Mouse (Mus musculus) hindbrain, embryonic 16.5 days (tissue): ENCODE results near the gene Apoe. TPM values are rescaled to one million over a fixed set of nuclear protein-coding genes. Genes with fewer than 3 reads are reported as not detected.

Experiments used
- ATAC-seq: fragments of 200-750 bp; cut with Nextera tagmentation; 2 replicates; pipeline ENCODE4 v1.8.0; 2017; ENCODE audit warnings: moderate TSS enrichment, moderate library complexity
- H3K27ac ChIP-seq: fragments of 300-500 bp; sonication (generic); 2 replicates; pipeline ENCODE4 v1.5.1; 2014; ENCODE audit warnings: low read depth, mild to moderate bottlenecking, control low read depth, low read length, moderate library complexity
- H3K27me3 ChIP-seq: fragments of 300-500 bp; sonication (generic); replicated peaks from 2 replicates; pipeline ENCODE4 v1.6.1; 2014; ENCODE audit warnings: low read length; ENCODE audit not compliant: control insufficient read depth, insufficient read depth
- H3K36me3 ChIP-seq: fragments of 300-500 bp; sonication (generic); 2 replicates; pipeline ENCODE4 v1.6.1; 2014; ENCODE audit warnings: mild to moderate bottlenecking, low read length, moderate library complexity, mixed read lengths; ENCODE audit not compliant: control insufficient read depth, insufficient read depth
- H3K4me1 ChIP-seq: fragments of 300-500 bp; sonication (generic); 2 replicates; pipeline ENCODE4 v1.6.1; 2014; ENCODE audit warnings: low read depth, low read length; ENCODE audit not compliant: control insufficient read depth, insufficient read depth
- H3K4me2 ChIP-seq: fragments of 300-500 bp; sonication (generic); 2 replicates; pipeline ENCODE4 v1.6.1; 2014; ENCODE audit warnings: mild to moderate bottlenecking, low read length, control low read depth, moderate library complexity
- H3K4me3 ChIP-seq: fragments of 300-500 bp; sonication (generic); 2 replicates; pipeline ENCODE4 v1.5.1; 2014; ENCODE audit warnings: mild to moderate bottlenecking, low read length, control low read depth, moderate library complexity
- H3K9ac ChIP-seq: fragments of 300-500 bp; sonication (generic); 2 replicates; pipeline ENCODE4 v1.6.1; 2014; ENCODE audit warnings: low read depth, mild to moderate bottlenecking, control low read depth, low read length, moderate library complexity
- H3K9me3 ChIP-seq: fragments of 300-500 bp; sonication (generic); 2 replicates; pipeline ENCODE4 v1.6.1; 2014; ENCODE audit warnings: mild to moderate bottlenecking, low read length, moderate library complexity; ENCODE audit not compliant: control insufficient read depth
- WGBS: fragments of 180-500 bp; shearing (Covaris S2); extraction: QIAGEN DNeasy Blood & Tissue Kit; methylation state at CpG from one replicate; pipeline ENCODE4 v1.1.7; 2014; 5-methylcytosine and 5-hydroxymethylcytosine counted together
- polyA plus RNA-seq: library from polyadenylated mRNA; unstranded; fragments of >200 nt; fragmentation: Nextera tagmentation; extraction: Ambion mirVana; gene quantifications from 2 replicates; pipeline ENCODE4 v1.2.1, GENCODE M21; 2015

Gene Apoe
- polyA plus RNA-seq, 1 experiment from 2014 or later: 1,414 TPM

DNA sequence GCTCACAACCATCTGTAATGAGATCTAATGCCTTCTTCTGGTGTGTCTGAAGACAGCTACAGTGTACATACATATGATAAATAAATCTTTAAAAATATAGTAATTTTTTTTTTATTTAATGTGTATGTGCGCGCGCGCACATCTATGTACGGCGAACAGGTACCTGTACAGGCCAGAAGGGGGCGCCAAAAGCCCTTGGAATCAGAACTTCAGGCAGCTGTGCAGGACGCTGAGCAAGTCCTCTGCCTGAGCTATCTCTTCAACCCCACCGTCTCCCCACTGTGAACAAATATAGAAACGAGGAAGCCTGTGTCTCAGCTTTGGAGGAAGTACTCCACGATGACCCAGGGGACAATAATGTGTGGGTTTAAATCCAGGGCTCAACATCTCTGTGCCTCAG lies 41.3 kb upstream of the Apoe start:
- peaks cover 11% of the 10 kb centered on the region for H3K36me3 ChIP-seq
- no peaks in the 10 kb centered on the region for H3K9me3 ChIP-seq
- H3K27me3 ChIP-seq: no peaks in the 10 kb centered on the region
- H3K4me1 ChIP-seq: peaks cover 4% of the 10 kb centered on the region; the same call in 1 of the 2 replicates
- H3K4me3 ChIP-seq: no peak overlapping the region
- no peak for ATAC-seq
- H3K27ac ChIP-seq: no peak overlapping the region
- no peak overlapping the region for H3K4me2 ChIP-seq
- 91% methylated on average over 11 of the region's 11 CpGs for WGBS
- no peak overlapping the region for H3K9ac ChIP-seq

DNA sequence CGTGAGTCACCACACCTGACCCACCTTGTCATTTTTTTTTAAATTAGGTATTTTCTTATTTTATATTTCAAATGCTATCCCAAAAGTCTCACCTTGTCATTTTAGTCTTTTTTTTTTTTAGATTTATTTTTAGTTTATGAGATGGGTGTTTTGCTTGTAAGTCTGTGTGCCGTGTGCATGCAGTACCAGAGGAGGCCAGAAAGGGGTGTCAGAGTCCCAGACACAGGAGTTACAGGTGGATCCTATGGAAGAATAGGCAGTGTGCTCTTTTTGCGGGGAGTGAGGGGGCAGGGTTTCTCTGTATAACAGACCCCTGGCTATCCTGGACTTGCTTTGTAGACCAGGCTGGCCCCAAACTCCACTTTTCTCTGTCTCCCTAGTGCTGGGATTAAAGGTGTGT lies 39.8 kb upstream of the Apoe start:
- H3K9ac ChIP-seq: no peak overlapping the region
- no peaks in the 10 kb centered on the region; the same call in 1 of the 2 replicates for H3K4me1 ChIP-seq
- no peaks in the 10 kb centered on the region for H3K27me3 ChIP-seq
- peaks cover 9% of the 10 kb centered on the region; the same call in 1 of the 2 replicates for H3K36me3 ChIP-seq
- H3K4me2 ChIP-seq: no peak overlapping the region
- no peaks in the 10 kb centered on the region for H3K9me3 ChIP-seq
- 87% methylated on average over 3 of the region's 3 CpGs for WGBS
- no peak for ATAC-seq
- no peak overlapping the region for H3K4me3 ChIP-seq
- H3K27ac ChIP-seq: no peak overlapping the region

DNA sequence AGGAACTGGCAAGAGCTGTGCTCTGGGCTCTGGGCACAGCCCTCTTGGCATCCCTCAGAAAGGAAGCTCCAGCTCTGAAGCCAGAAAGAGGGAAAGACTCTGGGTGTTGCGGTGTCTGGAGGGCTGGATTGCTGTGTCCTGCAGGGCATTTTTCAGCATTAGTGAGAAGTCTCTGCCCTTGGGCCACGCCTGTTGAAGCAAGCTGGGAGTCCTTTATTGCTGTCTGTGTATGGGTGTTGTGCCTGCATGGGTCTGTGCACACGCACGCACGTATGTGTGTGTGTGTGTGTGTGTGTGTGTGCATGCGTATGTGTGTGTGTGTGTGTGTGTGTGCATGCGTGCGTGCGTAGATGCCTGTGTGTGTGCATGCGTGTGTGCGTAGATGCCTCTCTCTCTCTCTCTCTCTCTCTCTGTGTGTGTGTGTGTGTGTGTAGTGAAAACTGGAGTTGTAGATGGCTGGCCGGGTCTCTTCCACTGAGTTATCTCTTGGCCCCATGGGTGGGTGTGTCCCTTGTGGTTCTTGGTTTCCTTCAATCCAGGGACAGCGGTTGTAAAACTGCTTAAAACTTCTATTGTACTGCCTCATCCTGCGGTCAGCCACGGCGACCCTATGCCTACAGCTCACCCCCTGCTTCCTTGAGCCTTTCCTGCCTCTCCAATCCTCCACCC lies 37.5 kb upstream of the Apoe start:
- WGBS: 90% methylated on average over 16 of the region's 16 CpGs
- Histone ChIP-seq H3K9me3 (no peaks in the 10 kb centered on the region), H3K4me2 (no peak overlapping the region), H3K27me3 (no peaks in the 10 kb centered on the region), H3K9ac (no peak overlapping the region), H3K36me3 (peaks cover 15% of the 10 kb centered on the region), H3K27ac (no peak overlapping the region), H3K4me3 (no peak overlapping the region), H3K4me1 (no peaks in the 10 kb centered on the region; the same call in 1 of the 2 replicates)
- no peak for ATAC-seq

DNA sequence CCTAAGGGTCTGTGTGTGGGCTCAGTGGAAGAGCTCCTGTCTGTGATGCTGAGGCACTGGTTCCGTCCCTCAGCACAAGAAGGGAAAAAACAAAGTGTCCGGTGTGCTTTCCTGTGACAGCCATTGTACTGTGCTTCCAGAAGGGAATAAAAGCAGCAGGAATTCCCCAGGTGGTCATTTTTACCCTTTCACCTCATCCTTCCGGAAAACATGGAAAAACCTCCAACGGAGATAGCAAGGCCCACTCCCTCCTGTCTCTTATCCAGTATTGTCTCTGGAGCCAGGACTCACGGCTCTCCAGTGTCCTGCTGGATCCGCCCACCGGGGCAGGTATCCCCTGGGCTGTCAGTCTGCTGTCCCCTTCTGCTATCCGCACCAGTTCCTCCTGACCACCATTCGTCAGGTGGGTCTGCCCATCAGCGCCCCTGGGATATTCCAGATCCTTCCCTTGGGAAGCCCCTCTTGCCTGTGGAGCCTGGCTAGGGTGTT lies 35.2 kb upstream of the Apoe start:
- H3K4me3 ChIP-seq: no peak overlapping the region
- H3K36me3 ChIP-seq: peaks cover 29% of the 10 kb centered on the region
- H3K9me3 ChIP-seq: no peaks in the 10 kb centered on the region
- H3K27me3 ChIP-seq: no peaks in the 10 kb centered on the region
- ATAC-seq: no peak
- no peaks in the 10 kb centered on the region for H3K4me1 ChIP-seq
- H3K27ac ChIP-seq: no peak overlapping the region
- 86% methylated on average over 10 of the region's 10 CpGs for WGBS
- no peak overlapping the region for H3K9ac ChIP-seq
- no peak overlapping the region for H3K4me2 ChIP-seq

DNA sequence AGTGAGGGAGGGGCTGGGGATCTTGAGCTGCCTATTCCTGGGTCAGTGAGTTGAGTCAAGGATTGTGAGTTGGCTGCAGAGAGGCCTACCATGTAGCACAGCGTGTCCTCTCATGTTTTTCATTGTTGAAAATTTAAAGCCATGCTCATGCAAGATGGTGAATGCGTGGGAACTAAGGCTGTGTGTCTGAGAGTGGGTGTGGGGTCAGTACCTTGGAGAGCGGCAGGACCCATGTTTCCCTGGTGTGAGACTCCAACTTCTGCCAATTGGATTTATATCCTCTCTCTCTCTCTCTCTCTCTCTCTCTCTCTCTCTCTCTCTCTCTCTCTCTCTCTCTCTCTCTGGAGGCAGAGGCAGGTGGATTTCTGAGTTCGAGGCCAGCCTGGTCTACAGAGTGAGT lies 27.6 kb upstream of the Apoe start:
- no peaks in the 10 kb centered on the region for H3K27me3 ChIP-seq
- no peak for ATAC-seq
- no peak overlapping the region for H3K9ac ChIP-seq
- no peak overlapping the region for H3K4me2 ChIP-seq
- H3K9me3 ChIP-seq: no peaks in the 10 kb centered on the region
- H3K36me3 ChIP-seq: peaks cover 53% of the 10 kb centered on the region
- WGBS: 87% methylated on average over 4 of the region's 4 CpGs
- no peak overlapping the region for H3K4me3 ChIP-seq
- H3K4me1 ChIP-seq: no peaks in the 10 kb centered on the region
- H3K27ac ChIP-seq: no peak overlapping the region

DNA sequence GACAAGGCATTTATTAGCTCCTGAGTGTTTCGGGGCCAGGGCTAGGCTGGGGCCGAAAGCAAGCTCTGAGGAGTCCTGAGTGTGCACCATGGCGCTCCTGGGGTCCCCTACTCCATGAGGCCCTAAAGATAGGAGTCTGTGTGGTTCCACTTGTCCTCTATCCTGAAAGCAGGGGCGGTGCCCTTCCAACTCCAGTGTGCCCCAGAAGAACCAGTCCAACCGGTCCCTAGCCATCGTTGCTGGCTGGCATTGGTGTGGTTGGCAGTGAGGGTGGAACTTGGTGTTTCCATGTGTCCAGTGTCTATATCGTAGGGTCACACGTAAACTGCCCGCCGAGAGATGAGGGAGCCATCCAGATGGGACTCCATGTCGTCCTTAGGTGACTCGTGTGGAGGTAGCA lies 25.2 kb upstream of the Apoe start:
- H3K9me3 ChIP-seq: peaks cover 2% of the 10 kb centered on the region
- no peak overlapping the region for H3K4me3 ChIP-seq
- H3K36me3 ChIP-seq: peaks cover 46% of the 10 kb centered on the region
- no peak for ATAC-seq
- WGBS: 92% methylated on average over 12 of the region's 12 CpGs
- no peak overlapping the region for H3K27ac ChIP-seq
- no peaks in the 10 kb centered on the region for H3K4me1 ChIP-seq
- H3K9ac ChIP-seq: no peak overlapping the region
- H3K4me2 ChIP-seq: no peak overlapping the region
- no peaks in the 10 kb centered on the region for H3K27me3 ChIP-seq

DNA sequence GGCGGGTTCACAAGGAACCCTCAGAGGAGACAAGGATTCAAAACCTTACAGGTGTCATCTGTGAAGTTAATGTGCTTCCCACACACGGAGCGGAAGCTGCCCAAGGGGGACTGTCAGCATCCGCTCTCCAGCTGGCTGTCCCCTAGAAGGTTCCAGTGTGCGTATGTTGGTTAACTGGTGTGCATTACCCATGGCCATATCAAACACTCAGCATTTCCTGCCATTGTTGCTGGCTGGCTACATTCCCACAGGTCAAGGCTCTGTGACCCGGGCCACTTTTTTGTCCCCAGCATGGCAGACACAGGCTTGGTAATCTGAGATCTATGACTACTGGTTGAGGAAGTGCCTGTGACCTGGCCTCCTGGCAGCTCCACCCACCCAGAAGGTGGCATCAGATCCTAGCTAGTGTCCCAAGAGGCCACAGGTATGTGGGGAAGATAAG lies 23.8 kb upstream of the Apoe start:
- Histone ChIP-seq H3K4me1 (no peaks in the 10 kb centered on the region), H3K27ac (no peak overlapping the region), H3K4me3 (no peak overlapping the region), H3K36me3 (peaks cover 43% of the 10 kb centered on the region), H3K9me3 (peaks cover 2% of the 10 kb centered on the region), H3K4me2 (no peak overlapping the region), H3K27me3 (no peaks in the 10 kb centered on the region), H3K9ac (no peak overlapping the region)
- 90% methylated on average over 6 of the region's 6 CpGs for WGBS
- ATAC-seq: no peak

DNA sequence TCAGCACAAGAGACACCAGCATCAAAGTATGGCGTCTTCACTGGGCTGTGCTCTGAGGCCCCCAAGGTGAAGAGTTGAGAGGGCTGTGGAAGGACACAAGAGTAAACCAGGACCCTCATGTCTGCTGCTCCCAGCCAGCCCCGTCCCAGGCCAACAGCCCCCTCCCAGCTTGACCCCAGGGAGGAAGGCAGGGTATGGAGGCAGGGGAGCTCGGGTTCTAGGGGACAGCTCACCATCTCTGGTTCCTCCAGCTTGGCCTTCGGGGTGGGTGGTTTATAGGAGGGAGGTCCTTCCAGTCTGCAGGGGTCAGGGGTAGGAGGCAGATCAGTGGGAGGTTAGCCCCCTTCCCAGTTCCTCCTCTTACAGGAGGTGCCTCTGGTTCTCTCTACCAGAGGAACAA lies 20.2 kb upstream of the Apoe start:
- Histone ChIP-seq H3K9me3 (peaks cover 2% of the 10 kb centered on the region), H3K4me2 (no peak overlapping the region), H3K9ac (no peak overlapping the region), H3K27me3 (no peaks in the 10 kb centered on the region), H3K27ac (no peak overlapping the region), H3K36me3 (peaks cover 21% of the 10 kb centered on the region), H3K4me3 (no peak overlapping the region), H3K4me1 (peaks cover 9% of the 10 kb centered on the region)
- 85% methylated on average over 4 of the region's 4 CpGs for WGBS
- ATAC-seq: no peak

DNA sequence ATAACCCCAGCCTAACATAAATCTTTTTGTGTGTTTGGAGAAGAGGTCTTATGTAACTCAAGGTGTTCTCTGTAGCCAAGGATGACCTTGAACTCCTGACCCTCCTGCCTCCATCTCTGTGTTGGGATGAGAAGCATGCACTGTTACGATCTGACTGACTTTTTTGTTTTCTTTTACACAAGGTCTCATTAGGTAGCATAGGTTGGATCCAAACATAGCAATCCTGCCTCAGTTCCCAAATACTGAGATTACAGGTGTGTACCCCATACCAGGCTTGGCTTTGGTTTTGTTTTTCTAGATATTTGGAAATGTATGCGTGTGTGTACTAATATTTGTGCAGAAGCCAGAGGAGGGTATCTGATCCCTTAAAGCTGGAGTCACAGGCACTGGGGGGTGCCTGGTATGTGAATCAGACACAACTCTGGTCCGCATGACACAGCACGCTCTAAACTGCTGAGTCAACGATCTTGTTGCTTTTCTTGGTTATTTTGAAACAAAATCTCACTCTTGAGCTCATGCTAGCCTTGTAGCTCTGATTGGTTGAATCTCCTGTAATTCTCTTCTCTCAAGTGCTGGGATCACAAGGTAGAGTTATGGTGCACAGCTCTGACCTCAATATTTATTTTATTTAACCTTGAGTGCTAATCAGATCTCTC lies 19.4 kb upstream of the Apoe start:
- H3K4me2 ChIP-seq: no peak overlapping the region
- peaks cover 2% of the 10 kb centered on the region for H3K9me3 ChIP-seq
- no peak overlapping the region for H3K4me3 ChIP-seq
- H3K27ac ChIP-seq: no peak overlapping the region
- no peak overlapping the region for H3K9ac ChIP-seq
- no peak for ATAC-seq
- H3K36me3 ChIP-seq: peaks cover 13% of the 10 kb centered on the region
- WGBS: 96% methylated on average over 5 of the region's 5 CpGs
- H3K4me1 ChIP-seq: peaks cover 16% of the 10 kb centered on the region
- H3K27me3 ChIP-seq: no peaks in the 10 kb centered on the region
